Mouse (Mus musculus) frontal cortex, adult (tissue): Measurements from ENCODE around the gene Phlpp1.

ENCODE experiments used
- ATAC-seq: cut with Nextera tagmentation; 2 replicates; pipeline ENCODE4 v1.9.2; 2017; ENCODE audit warnings: mild to moderate bottlenecking, moderate library complexity, mixed read lengths; ENCODE audit not compliant: low TSS enrichment

Gene Phlpp1

GRCm38 (mm10) chr1:106386542-106386941, 215.0 kb downstream of the Phlpp1 start:
- ATAC-seq, result no peak

- no peak for ATAC-seq
Measured at GRCm38 (mm10) chr1:106387264-106387663, 215.7 kb downstream of the Phlpp1 start.

GRCm38 (mm10) chr1:106389673-106390072, 218.1 kb downstream of the Phlpp1 start:
- ATAC-seq, result peak; percentile 87

- no peak for ATAC-seq
Measured at GRCm38 (mm10) chr1:106393072-106393471, 221.5 kb downstream of the Phlpp1 start.

- ATAC-seq, result no peak
Measured at GRCm38 (mm10) chr1:106394678-106395077, 223.1 kb downstream of the Phlpp1 start.

- peak; percentile 90 for ATAC-seq
Measured at GRCm38 (mm10) chr1:106395476-106395875, 223.9 kb downstream of the Phlpp1 start.

GRCm38 (mm10) chr1:106400900-106401634, 229.5 kb downstream of the Phlpp1 start:
- ATAC-seq, result peak; percentile 39; the same call in 1 of the 2 replicates

- ATAC-seq, result no peak
Measured at GRCm38 (mm10) chr1:106403011-106403501, 231.5 kb downstream of the Phlpp1 start.

GRCm38 (mm10) chr1:106406852-106407251, 235.3 kb downstream of the Phlpp1 start:
- ATAC-seq, result peak; percentile 65

- 0 out of 2 replicates have a peak, but pooled peaks have one; percentile 45 for ATAC-seq
Measured at GRCm38 (mm10) chr1:106407963-106408440, 236.4 kb downstream of the Phlpp1 start.

GRCm38 (mm10) chr1:106410858-106411257, 239.3 kb downstream of the Phlpp1 start:
- ATAC-seq, result no peak

- ATAC-seq, result 0 out of 2 replicates have a peak, but pooled peaks have one; percentile 55
Measured at GRCm38 (mm10) chr1:106425128-106425936, 253.8 kb downstream of the Phlpp1 start.

GRCm38 (mm10) chr1:106428170-106428569, 256.6 kb downstream of the Phlpp1 start:
- peak; percentile 90 for ATAC-seq

GRCm38 (mm10) chr1:106428580-106428979, 257.0 kb downstream of the Phlpp1 start:
- ATAC-seq, result no peak

GRCm38 (mm10) chr1:106433580-106433979, 262.0 kb downstream of the Phlpp1 start:
- ATAC-seq, result no peak
